Mouse (Mus musculus) layer of hippocampus, adult 18-20 months (tissue): ENCODE results near the gene Cyp4x1. TPM values are rescaled to one million over a fixed set of nuclear protein-coding genes. Genes with fewer than 3 reads are reported as not detected.
"Not testable (repeated sequence)": the region's sequence is repeated elsewhere in the genome, so short reads cannot be mapped to it uniquely, and the experiment has no call there.

ENCODE experiments used
- DNase-seq, 2 experiments: peaks; one replicate each; pipeline ENCODE4 v3.0.0; 2022; ENCODE audit warnings: low spot score in 2 of 2
- long read RNA-seq: library from polyadenylated mRNA; stranded (forward); transcript quantifications from one replicate; pipeline ENCODE4 v2.0.0, GENCODE M21; 2021
- total RNA-seq, 2 experiments: library from RNA; stranded (reverse); gene quantifications; 2 replicates each; pipeline ENCODE4 v1.2.3; 2021

Cyp4x1 gene
- total RNA-seq = 1 to 10 TPM; 6.7 to 7.5 TPM
- long read RNA-seq, full-length matches to known transcripts = 5 of 7 reads
- long read RNA-seq, partial matches to known transcripts = 1 of 7 reads
- long read RNA-seq, other reads (novel, unspliced or antisense) = 1 of 7 reads

DNA sequence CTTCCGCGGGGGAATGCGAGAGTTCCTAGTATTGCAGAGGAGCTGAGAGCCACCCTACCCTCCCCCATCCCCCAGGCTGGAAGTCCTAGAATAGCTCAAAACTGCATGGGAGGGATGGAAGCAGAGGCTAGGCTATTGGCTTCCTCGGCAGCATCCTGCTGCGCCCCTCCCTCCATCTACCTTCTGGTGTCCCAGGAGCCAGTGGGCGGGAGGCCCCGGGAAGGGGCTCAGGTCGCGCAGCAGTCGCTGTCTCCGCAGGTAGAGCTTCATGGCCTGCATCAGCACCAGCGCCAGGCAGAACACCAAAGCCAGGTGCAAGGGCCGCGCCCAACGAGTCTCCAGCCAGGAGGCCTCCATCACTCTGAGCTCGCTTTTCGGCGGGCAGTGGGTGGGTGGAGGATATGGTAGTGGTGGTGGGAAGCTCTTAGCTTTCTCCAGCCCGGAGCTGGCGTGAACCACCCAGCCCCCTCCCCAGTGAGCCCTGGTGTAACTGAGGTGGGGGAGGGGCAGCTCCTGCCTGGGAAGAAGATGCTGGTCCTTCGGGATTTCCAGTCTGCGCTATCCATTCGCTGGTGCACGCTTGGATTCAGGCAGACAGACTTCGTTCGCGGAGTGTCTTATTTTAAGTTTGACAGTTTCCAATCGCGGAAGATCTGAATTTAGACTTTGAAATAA is at the start of gene Cyp4x1:
TSS of gene Cyp4x1 (minus strand) at position 661 of the 675 bp plus-strand sequence.
- DNase-seq = peak; percentile 67 to 79

DNA sequence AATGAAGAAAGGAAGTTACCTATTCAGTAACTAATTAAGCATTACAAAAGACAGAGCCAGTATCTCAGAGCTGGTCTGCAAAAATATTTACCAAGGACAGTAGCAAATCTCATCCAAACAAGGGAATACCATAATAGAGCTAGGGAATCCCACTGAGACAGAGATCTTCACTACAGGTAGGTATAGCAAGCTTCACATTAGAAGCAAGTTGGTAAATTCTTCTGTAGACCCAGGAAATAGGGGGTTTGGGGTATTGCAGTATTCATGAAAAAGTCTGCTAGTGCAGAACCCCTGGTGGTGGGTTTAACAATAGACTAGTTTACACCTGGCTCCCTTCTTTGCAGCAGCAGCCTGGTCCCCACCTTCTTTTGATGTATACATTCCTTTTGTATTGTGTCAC is 42.1 kb upstream of the Cyp4x1 start:
- DNase-seq = not testable (repeated sequence)

DNA sequence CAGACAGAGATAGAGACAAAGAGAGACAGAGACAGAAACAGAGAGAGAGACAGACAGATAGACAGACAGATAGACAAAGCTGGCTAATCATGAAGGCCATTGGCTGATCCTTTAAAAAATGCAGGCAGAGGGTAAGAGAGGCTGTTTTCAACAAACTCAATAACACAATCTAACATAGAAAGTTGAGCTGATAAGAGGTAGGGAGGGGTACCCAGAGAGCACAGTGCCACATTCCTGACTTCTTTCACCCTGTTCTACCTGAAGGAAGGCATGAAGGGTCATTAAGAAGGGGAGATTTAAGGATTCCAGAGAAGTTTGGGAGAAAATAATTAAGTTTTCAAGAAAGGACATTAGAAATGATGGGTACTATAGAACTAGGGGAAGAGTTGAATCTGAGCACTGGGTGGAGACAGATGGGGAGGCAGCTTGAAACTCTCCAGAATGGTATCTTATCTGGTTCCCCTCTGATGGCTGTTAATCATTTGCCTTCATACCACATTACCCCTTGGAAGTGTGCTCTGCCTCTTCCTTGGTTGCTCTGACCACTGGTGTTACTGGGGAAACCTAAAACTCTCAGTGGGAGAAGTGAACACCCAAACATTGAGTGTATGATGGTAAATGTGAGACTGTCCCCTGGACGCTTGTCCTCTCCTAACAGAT is 40.7 kb upstream of the Cyp4x1 start:
- DNase-seq = no peak

DNA sequence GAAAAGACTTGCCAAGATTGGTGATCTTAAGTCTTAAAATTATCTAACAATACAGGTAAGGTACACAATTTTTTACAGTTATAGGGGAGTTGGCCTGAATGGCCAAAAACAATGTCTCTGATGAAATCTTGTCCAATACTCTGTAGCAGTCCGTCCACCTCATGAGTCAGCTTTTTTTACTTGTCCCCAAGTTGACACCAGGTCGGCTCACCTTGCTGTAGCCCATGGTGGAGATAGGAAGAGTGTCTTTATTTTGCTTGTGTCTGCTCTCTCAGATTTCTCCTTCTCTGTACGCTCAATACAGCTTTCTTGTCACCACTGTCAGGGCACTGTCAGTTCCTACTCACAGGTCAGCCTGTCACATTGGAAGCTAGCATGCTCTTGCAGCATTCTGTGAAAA is 24.9 kb upstream of the Cyp4x1 start:
- not testable (repeated sequence) for DNase-seq

DNA sequence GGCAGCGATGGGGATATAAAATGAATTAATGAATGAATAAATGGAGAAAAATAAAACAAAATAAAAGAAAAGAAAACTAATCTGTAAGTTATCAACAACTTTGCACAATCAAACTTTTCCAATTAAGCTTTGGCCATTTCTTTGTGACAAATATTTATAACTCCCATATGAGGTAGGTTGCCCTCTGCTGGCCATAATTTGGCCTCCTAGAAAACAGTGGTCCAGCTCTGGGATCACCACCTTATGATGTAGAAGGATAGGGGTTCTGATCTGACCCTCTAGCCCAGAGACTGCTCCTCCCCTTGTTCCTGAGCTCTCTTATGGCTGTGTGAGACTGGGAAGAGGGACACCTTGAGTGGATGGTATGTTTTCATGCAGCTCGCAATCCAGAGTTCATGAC is 20.6 kb upstream of the Cyp4x1 start:
- DNase-seq = no peak

DNA sequence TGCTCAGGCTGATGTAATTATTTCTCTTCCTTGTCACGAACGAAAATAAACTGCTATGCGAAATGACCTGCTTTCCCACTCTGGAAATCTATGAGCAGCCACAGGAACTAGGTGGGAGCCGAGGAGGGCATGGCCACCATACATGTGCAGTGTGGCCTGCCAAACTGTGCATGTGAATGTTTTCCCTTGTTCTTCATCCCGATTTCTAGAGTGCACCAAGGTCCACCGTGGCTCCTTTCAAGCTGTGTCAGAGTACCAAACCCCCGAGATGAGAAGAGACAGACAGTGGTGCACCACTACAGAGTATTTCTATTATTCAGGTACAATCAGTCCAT is 182 bp upstream of the Cyp4x1 start:
- no peak for DNase-seq

DNA sequence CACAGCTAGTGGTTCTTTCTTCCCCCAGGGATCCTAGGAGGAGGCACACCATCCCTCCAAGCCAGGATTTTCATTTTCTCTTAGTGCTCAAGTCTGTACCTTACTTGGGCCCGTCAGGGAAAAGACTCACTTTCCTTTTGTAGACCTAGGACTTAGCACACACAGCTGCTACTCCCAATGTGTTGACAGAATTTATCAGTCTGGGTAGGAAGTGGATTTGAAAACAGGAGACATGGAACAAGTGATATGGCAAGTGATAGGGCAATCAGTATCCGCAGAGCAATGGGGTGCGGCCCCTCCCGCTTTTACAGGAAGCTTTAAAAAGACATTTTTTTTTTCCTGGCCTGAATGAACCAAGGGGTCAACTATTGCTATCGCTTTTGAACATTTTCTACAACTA is 996 bp downstream of the Cyp4x1 start:
- DNase-seq = peak in 1 of 2 experiments; percentile 1

DNA sequence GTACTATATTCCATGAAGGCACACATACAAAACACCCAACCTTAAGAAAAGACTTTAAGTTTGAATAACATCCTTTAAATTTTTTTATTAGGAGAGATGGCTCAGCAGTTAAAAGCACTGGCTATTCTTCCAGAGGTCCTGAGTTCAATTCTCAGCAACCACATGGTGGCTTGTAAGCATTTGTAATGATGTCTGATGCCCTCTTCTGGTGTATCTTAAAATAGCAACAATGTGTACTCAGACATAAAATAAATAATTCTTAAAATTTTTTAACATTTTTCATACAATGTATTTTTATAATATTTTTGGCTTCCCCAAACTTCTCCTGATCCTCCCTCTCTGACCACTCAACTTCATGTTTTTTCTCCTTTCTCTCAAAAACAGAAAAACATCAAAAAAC is 9.4 kb downstream of the Cyp4x1 start:
- no peak for DNase-seq

DNA sequence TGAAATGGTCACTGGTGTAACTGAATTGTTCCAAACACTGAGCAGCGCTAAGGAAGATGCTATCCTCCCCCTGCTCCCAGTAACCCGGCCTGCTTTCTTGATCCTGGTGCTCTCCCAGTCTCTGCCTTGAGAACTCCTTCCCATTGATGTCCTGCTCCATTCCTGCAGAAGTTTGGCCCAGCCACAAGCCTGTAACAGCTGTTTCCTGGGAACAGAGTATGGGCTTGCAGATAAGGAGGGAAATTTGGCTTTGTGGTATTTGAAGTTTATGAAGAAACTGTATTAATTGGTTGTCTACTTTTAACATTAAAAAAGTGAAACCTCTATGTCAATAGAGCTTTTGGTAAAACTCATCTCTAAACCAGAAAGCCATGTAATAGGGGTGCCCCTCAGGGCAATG is 10.6 kb downstream of the Cyp4x1 start:
- DNase-seq = no peak

DNA sequence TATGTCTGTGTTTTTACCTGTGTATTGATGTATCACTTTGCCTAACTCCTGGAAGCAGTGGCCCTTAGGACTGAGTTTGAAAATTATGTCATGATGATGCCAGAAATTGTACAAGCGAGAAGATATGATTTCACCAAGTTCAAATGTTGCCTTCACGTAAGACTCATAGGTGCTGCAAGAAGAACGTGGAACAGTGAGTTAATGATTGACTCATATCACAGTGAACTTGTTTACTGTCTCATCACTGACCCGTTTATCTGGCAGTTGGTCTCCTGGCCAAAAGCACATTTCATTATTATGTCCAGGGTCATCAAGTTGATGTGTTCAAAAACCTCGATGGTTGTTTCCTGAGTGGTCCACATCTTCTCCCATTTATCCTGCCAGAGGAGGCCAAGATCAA is 12.5 kb downstream of the Cyp4x1 start:
- no peak for DNase-seq

DNA sequence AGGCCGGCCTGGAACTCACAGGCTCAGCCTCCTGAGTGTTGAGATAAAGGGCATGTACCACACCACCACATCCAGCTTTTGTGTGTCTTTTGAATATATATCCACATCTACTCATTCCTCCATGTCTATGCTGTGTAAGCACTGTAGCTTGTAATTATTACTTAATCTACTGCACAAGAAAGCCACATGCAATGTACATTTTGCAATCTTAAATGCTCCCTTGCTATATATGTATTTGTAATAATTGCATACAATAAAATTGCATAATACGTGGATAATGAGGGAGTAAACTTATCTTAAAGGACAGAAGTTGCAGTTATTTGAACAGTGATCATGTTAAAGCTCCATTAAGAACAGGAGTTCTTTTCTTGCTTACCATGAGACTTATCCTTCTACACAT is 12.9 kb downstream of the Cyp4x1 start:
- DNase-seq = no peak

DNA sequence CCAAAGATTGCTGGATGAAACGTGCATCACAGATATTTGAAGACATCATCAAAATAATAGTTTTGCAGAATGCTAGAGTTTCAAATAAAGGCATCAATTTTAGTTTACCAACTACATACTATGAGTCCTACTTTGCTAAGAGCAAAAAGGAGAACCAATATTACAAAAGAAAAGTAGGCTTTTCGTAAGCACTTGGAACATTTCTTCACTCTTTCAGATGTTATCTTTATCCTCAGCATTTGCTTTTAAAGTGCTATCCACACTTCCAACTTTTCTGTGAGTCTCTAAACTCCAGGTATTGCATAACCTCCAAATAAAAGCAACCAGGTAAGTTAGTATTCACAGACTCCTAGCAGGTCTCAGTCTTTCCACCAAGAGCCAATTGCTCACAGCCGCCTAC is 14.4 kb downstream of the Cyp4x1 start:
- no peak for DNase-seq

DNA sequence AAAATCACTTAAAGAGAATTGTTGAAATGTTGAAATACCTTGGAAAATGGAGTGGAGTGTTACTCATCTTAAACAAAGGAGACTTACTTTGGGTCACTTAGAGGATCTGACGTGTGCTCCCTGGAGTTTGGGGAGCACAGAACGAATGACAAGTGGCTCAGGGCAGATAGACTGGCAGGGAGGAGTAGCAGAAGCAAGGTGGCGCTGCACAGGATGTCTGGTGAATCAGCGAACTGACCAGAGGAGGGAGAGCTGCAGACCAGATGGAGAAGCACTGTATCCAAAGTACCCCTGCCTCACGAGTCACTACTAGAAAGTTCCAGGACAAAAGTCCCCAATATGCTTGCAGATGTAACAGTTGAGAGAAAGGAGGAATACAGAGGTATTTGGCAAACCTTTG is 20.8 kb downstream of the Cyp4x1 start:
- DNase-seq = no peak

DNA sequence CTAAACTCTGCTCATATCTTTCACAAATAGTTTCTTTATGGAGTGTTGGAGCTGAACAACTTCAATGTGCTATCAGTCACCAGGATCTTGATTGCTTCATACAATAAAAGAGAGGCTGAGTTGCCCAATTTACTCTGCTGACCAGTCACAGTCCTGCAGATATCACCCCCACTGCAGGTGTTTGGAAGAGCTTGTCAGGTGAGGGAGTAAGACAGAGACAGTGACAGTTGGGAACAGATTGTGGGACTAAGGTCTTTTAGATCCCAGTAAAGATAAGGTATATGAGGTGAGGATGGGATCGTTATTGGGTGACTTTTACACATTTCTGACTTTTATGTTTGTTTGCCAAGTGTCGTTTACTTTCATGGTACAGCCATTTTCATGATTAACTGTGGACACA is 22.9 kb downstream of the Cyp4x1 start:
- DNase-seq = no peak

DNA sequence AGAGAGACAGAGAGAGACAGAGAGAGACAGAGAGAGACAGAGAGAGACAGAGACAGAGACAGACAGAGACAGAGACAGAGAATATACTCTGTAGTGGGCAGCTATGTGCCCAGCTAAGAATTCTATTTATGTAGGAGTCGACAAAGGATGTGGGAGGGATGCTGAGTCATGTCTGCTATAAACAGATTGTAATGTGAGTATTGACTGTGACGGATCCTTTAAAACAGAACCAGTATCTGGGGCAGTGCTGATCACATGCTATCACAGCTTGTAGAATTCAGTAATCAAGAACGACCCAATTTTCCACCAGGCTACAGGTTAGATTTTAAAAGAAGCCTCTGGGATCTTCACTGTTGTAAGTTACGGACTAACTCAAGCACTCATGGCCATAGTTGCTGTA is 30.6 kb downstream of the Cyp4x1 start:
- peak; percentile 10 to 39 for DNase-seq

DNA sequence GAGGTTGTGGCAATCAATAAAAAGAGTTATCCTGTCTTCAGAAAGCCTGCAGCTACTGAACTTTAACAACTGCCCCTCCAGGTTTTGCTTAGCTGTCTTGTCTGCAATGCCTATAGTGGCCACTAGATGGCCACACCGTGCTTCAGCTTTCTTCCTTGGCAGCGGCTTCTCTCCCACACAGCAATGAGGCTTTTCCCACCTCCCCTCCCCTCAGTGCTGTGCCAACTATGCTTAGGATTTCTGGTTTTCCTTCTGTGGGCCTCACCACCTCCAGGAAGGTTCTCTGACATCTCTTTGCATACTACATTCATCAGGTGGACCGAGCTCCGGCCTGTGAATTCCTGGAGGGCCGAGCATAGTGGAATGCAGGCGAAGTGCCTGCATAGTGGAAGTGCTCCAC is 32.4 kb downstream of the Cyp4x1 start:
- peak; percentile 27 to 81 for DNase-seq

DNA sequence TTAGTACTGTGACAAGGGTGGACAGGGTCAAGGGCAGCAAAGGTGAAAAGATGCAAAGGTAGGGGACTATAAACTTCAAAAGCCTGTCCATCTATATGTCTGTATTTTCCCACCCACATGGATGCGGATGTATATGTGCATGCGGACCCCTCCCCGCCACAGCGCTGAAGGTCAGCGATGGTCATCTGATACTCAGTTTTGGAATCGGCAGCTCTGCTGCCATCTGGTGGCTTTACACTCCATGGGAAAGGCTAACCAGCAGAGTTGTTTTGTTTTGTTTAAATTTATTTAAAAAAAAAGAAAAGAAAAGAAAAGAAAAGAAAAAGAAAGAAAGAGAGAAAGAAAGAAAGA is 37.0 kb downstream of the Cyp4x1 start:
- no peak for DNase-seq

DNA sequence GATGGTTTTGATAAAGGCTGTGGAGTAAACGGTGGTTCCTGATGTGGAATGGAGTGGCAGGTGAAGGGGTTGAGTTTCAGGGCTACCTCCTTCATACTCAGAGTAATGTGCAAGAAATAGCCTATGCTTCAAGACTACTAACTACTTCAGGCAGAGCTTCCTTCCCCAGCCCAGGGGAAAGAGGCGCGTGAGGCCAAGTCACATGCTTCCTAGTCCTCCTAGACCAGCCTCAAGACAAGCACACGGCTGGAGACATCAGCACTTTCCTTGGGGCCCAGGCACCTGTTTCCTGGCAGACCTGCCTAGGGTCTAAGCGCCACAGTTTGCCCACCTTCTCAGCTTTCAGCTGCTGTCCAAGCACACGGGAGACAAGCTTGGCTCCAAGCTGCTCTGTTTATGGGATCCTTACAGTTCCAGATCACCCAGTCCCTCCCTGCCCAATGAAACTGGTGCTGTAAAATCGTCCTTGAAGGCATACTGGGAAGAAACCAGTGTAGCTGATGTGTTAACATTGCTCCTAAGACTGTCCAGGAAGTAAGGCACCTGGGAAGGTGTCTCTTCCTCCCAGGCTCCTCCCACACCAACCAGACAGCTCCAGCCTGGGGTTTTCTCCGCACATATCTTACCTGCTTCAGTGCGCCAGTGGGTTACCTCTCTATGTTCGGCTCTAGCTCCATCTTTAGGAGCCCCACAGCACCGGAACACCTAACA is 37.5 kb downstream of the Cyp4x1 start:
- DNase-seq = no peak

DNA sequence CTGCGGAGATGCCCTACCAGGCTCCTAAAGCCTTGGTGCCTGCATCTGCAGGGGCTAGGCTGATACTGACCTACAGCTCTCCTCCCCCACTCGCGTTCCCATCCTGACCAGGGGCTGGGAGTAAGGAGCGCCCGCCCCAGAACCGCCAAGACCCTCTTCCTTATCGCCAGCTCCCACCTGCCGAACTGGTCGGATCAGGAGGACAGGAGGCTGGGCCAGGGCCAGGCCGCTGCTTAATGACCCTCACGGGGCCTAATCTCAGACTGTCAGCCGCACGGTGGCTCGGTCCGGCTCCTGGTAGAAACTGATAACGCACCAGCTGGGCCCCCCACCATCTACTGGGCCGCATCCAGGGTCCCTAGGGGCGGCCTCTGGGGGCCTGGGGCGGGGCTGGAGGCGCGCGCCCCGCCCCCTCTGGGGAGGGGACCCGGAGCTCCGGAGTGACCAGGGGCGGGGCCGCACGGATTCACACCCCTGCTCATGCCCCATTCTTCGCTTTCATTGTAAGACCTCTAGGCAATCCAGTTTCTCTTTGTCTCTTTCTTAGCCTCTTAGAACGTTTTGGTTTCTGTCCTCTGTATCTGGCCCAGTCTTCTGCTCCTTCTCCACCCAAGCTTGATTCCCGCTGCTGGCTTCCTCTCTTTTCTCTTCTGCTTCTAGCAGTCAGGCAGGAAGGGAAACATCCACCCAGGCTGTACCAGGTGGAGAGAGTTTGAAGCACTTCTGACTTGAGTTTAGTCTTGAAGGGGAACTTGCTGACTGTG is 38.2 kb downstream of the Cyp4x1 start:
- no peak for DNase-seq

DNA sequence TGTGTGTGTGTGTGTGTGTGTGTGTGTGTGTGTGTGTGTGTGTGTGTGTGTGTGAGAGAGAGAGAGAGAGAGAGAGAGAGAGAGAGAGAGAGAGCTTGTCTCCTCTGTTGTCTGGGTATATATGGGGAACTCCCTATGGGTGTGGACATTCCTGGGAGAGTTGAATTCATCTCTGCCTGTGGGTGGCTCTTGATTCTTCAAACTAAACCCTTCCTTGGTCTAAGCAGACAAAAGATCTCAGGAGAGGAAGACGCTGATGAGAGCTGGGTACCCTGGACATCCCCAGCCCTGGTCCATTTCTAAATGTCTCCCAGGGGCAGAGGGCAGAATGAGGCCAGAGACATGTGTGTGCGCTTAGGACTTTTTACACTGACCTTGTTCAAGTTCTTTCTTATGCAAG is 40.0 kb downstream of the Cyp4x1 start:
- no peak for DNase-seq

DNA sequence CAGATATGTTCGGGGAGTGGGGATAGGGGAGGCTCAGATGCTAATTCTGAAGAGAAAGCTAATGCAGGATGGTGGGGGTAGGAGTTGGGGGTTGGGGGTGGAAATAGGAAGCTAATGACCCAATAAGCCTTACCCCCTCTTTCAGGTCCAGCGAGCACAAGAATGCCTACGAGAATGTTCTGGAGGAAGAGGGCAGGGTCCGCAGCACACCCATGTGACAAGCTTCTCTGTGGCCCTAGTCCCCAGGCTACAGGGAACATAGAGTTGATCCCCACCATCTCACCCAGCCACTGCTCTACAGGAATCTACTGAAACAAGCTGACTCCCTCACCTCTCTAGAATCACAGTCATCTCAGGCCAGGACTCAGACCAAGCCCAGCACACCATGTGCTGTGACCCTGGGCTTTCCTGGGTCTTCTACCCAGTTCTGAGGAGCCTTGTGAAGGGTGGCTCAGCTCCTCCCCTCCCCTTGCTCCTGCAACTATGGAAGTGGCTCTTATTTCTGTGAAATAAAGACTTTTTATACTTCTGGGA is 40.7 kb downstream of the Cyp4x1 start:
- no peak for DNase-seq

DNA sequence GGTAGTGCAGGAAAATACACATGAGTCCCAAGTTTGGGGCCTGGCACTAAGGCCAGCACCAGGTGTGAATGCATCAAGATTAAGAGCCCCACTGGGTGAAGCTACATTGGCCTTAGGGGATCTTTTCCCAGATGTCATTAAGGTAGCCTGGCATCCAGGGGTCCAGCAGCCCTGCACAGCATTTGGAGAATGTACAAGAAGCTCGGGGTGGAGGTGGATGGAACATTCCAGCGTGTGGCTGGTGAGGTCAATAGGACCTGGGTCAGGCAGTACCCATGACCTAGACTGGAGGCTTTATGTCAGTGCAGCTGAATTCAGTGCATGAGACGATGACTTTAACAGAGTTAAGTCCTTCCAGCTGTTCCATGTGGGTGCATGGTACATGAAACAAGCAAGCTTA is 42.3 kb downstream of the Cyp4x1 start:
- DNase-seq = no peak
